Mouse (Mus musculus): Measurements from ENCODE around the gene Rrp9.

Gene Rrp9

DNA sequence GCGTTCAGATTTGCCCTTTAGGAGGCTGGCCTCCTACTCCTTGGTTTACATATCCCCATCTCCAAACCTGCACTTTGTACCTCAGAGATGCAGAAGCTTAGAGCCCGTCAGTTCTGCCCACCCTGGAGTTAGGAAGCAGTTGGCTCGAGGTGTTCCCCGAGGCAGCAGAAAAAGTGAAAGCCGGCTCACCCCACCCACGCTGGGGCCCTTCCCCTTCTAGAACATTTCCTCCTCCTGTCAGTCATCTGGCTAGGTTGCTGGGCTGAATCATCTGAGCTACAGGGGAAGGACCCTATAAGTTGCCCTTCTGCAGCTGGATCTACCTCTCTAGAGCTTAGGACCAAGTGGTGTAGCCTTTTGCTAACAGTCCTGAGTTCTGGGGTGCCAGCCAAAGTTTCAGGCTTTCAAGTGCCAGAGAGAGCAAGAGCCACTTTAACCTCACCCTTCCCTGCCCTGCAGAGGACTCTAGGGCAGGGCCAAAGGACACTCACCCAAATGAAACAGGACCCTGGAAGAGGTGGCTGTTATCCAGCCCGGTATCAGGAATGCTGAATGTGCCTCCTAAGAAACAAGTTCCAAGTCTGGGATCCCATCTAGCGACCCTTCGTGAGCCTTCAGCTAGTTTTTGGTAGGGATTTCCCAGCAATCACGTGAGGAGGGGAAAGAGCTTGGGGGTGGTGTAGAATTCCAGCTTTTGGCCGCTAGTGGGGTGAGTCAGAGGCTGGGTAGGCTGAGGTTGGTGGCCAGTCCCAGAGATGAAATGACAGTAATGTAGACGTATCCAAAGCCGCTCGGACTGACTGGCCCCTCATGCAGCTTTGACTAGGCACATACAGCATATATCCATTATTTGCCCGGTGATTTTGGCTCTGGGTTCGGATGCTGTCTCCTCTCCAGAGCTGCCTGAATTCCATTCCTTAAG is 500 bp downstream of the Rrp9 start:
- DNase-seq: peak; percentile 82

DNA sequence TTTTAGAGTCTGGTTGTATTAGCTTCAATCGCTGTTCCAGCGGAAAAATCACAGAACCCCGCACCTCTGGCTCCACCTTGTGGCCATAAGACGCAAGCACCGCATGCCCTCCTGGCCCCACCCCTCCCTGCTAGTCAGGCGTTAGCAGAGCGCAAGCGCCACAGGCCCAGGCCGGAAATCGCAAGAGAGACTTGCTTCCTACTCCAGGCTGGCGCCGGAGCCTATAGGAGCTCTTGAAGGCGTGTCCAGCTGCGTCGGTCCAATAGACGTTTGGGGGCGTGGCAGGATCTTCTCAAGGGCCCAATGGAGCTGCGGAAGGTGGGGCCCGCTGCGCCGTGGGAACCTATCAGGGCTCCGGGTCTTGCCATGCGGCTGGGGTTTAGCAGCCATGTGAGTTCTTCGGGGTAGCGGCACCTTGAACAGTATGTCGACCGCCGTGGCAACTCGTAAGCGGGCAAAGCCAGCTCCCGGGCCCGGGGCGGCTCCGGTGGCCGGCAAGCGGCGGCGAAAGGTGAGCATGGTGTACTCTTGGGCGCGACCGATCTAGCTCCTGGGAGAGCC is 1.2 kb downstream of the Rrp9 start, which contains the start of gene Parp3:
TSS of gene Parp3 (minus strand) at position 26 of the 561 bp plus-strand sequence.
- peak; percentile 98 for DNase-seq

DNA sequence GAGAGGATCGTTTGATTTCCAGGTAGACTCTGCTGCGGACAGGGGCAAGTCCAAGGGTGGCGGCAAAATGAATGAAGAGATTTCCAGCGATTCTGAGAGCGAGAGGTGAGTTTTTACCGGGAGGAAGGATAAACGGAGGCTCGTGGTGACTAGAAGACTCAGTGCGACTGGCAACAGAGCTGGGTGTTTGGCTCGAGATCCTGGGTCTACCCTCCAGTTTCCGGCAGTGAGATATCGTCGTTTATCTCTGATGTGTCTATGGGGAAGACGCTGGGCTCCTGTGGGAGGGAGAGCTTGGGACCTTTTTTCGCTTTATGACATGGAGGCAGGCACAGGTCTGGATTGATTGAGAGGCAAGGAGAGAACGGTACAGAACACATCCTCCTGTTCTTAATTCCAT is 1.9 kb downstream of the Rrp9 start:
- peak; percentile 9 for DNase-seq

DNA sequence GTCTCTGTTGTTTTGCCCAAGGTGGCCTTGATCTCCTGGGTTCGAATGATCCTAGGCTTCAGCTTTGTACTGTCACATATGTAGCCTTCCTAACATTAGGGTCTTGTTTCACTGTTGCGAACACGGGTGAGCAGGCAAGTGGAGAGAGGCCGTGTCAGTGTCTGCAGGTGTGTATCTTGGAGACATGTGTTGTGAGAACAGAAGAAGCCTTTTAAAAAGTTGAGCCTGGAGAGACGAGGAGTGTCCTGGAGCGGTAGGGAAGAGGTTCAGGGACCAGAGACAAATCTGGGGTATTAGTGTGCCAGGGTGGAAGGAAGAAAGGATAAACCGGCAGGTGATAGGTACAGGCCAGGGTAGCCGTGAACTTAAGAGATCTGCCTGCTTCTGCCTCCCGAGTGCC is 2.3 kb downstream of the Rrp9 start:
- peak; percentile 2 for DNase-seq

DNA sequence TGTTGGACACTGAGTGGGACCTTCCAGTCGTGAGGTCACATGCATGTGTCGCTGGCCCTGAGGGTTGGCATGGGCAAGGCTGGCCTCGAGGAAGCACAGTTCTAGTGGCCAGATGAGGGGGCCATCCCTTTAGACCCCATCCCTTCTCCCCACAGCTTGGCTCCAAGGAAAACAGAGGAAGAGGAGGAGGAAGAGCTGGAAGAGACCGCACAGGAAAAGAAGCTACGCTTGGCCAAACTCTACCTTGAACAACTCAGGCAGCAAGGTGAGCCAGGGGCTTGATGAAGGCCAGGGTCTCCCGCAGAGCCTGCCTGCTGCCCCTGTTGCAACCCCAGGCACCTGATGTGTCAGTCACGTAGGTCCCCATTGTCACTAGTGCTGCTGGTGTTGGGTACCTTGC is 4.8 kb downstream of the Rrp9 start:
- DNase-seq: no peak

DNA sequence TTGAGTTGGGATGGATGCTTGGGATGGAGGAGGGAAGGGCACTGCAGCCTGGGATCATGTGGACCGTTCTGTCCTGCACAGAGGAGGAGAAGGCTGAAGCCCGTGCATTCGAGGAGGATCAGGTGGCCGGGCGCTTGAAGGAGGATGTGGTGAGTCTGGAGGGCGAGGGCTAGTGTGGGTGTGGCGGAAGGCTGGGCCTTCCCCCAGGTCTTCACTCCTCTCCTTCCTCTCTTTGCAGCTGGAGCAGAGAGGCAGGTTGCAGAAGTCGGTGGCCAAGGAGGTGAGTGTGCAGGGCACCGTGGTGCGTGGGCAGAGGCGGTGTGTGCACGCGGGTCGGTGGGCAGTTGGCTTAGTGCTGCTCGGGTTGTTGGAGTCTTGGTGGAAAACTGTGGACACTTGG is 5.3 kb downstream of the Rrp9 start:
- DNase-seq: peak; percentile 3

DNA sequence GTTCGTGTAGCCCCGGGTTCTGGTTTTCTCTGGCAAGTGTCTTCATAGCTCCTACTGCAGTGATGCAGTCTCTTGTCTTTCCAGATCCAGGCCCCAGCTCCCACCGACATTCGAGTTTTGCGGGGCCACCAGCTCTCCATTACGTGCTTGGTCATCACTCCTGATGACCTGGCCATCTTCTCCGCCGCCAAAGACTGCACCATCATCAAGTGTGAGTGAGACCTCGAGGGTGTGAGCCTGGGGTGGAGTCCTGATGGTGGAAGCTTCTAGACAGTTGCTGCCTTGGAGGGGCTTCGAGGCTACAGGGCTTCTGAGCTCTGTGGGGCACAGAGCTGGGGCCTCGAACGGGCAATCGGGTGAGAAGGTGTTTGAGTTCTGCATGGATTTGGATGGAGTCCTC is 5.9 kb downstream of the Rrp9 start:
- peak; percentile 2 for DNase-seq

DNA sequence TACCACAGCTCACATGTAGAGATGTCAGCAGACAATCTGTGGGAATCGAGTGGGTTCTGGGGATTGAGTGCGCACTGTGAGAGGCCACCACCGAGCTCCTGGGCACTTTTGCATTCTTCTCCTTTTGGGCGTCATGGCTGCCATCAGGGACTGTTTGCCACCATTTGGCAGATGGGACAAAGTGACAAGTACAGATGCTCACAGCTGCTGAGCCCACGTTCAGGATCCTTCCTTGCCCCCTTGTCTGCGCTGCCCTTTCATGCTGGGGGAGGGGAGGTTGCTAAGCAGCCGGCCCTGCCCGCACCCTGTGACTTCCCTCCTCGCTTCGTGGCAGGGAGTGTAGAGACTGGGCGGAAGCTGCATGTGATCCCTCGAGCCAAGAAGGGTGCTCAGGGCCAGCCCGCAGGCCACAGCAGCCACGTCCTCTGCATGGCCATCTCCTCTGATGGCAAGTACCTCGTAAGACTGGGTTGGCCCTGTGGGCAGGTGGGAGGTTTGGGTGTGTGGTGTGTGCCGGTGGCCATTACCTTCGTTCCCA is 6.9 kb downstream of the Rrp9 start:
- DNase-seq: peak; percentile 3

DNA sequence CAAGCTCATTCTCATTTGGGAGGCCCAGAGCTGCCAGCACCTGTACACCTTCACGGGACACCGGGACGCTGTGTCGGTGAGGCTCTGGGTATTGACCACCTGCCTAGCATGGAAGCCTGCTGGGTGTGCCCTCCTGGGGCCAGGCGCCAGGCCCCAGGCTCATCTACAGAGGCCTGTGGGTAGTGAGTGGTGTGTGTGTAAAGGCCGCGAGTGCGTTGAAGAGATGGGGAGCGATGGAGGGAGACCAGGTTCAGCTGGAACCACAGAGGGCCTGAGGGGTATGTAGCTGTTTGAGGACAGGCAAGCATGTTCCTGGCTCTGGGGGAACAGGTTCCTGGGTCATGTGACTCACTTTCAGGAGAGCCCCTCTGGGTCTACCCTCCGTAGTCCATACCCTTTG is 7.4 kb downstream of the Rrp9 start:
- no peak for DNase-seq

DNA sequence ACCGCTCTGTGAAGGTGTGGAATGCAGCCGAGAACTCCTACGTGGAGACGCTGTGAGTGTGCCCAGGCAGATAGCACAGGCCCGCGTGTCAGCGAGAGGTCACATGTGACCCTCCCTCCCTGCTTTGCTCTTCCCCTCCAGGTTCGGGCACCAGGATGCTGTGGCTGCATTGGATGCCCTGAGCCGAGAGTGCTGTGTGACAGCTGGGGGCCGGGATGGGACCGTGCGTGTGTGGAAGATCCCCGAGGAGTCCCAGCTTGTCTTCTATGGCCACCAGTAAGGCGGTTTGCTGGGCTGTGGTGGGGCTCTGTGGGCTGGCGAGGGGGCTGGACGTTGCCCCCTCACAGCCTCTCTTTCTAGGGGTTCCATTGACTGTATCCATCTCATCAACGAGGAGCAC is 7.8 kb downstream of the Rrp9 start:
- DNase-seq: peak; percentile 2

DNA sequence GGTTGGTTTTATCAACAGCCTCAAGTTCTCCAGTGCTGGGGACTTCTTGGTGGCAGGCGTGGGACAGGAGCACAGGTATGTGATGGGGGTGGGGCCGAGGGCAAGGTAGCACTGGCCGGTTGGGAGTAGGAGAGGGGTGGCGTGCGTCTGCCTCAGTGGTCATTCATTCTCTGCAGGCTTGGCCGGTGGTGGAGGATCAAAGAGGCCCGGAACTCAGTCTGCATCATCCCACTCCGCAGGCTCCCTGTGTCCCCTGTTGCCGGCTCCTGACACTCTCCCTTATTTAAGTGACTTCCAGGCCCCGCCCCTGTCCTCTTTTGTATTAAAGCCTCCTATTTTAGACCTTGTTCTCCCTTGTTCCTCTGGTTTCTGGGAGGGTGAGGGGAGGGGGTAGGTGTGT is 9.3 kb downstream of the Rrp9 start:
- DNase-seq: peak; percentile 1

DNA sequence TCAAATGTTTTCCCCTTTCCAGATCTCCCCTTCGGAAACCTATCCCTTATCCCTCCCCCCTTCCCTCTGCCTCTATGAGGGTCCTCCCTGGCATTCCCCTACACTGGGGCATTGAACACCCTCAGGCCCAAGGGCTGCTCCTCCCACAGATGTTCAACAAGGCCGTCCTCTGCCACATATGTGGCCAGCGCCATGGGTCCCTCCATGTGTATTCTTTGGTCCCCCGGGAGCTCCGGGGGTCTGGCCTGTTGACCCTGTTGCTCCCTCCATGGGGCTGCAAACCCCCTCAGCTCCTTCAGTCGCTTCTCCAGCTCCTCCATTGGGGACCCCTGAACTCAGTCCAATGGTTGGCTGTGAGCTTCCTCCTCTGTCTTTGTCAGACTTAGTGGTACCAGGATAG is 11.8 kb downstream of the Rrp9 start:
- DNase-seq: peak; percentile 1

DNA sequence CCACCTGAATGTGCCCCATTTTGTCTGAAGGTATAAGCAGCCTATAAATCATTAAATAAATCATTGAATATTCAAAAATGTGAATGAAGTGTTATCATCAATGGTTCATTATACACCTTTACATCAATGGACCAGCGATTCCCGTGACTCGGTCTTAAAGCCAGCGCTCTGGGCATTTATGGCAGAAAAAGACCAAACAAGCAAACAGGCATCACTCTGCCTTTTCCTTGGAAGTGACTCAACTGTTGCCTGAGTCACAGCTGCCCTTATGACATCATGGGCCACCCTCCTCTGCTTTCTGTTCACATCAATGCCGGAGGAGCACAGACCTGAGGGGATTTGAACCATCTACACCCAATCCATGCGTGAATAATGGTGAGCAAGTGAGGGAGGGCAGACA is 23.9 kb downstream of the Rrp9 start, which contains the start of gene Iqcf1:
TSS of gene Iqcf1 (plus strand) at position 301 of the 400 bp plus-strand sequence.
- DNase-seq: no peak

DNA sequence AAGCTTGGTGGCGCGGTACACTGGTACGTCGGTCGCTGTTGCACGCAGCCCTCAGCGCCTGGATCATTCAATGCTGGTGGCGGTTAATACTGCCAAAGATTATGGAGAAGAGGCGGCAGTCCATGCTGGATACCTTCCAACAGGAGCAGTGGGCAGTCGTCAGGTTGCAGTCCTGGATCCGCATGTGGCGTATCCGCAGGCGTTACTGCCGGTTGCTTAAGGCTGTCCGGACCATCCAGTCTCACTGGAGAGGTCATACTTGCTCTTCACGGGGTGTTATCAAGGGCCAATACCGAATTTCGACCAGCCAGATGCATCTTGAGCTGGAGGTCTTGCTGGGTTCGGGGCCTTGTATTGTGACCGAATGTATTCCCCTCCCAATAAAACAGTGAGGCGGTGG is 26.1 kb downstream of the Rrp9 start:
- DNase-seq: no peak

DNA sequence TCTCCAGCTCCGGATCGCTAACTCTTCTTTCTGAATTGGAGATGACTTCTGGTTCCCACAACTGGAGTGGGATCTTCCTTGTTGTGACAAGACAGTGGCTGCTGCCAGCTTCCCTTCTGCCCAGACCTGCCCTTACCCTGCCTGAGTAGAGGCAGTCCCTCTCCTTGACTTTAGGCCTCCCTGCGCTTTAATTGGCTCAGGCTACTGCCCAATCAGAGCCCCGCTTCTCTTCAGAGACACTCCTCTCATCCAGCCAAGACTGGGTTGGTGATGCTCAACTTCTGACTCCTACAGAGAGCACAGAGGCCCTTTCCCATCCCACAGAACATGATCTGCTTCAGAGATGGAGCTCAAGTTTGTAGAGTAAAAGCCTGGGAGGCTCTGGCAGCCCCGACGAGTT is 28.5 kb downstream of the Rrp9 start:
- no peak for DNase-seq

DNA sequence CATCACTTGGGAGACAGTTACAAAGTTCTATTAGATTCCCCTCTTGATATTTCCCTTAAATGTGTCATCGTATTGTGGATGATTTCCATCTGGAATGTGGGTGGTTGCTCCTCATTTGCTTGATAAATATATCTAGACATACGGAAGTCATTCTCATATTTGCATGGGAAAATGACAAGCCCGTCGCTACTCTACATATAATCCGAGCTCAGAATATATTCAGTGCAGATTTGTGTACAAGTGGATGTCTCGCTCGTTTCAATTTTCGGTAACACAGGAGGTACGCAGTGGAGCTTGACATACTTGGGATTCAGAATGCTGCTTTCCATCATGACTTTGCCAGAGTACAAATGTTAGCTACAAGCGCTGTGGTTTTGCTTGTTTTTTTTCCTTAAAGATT is 33.6 kb downstream of the Rrp9 start:
- no peak for DNase-seq

DNA sequence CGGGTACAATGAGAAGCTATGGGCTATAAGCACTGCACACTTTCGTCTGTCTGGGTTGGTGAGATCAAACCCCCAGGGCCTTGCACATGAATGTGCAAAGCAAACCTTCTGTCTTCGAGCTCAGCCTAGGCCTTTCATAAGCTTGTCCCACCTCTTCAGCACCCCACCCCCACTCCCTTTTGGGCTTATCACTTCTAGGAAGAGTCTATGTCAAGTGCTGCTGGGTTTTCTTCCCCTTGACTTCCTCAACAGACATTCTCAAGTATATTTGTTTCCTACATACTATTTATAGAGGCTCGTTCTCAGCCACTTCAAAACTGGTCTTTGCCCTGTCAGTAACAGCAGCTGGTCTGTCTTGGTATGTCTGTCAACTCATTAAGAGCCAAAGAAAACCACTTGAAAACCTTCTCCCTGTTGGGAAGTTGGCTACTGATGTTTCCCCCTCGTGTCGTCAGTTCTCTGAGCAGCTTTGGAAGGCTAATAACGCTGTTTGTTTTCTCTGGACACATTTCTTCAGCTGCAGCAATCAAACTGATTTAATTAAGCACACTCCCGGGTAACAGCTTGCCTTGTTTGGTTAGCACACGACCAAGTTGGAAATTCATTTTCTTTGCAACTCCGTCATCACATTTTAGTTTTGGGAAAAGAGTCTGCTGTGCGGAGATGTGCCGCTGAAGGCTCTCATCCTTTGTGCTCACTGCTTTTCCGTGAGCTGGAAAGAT is 37.1 kb downstream of the Rrp9 start:
- no peak for DNase-seq

DNA sequence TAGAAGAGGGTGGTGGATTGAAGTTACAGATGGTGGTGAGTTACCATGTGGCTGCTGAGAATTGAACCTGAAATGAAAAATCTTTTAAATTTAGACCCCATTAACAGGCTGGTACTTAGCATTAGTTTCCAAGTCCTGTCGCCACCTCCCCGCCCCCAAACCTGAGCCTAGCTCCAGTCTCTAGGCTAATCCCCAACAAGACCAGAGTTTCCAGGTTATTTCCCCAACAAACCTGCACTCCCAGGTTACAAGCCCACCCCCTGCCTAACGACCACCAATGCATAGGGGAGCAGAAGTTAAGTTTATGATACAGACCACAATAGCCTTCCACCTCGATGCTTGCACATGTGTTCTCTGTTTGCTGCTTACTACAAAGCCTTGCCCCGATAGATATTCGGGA is 37.8 kb downstream of the Rrp9 start:
- no peak for DNase-seq

DNA sequence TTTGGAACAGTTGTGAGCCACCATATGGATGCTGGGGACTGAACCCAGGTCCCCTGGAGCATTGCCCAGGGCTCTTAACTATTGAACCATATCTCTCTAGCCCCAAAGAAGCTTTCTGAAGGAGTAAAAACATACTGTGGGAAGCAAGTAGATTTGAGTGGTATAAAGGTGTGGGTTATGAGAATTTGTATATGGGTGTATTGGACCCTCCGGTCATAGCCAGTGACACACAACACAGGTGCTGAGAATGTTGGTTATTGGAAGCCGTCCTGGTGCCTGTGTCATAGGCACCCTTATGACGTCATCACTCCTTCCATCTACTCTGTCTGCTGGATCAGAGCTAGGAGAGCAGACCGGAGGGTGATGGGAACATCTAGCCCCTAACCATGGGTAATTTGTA is 38.5 kb downstream of the Rrp9 start, which contains the start of gene Iqcf5:
TSS of gene Iqcf5 (plus strand) at position 301 of the 400 bp plus-strand sequence.
- DNase-seq: no peak

DNA sequence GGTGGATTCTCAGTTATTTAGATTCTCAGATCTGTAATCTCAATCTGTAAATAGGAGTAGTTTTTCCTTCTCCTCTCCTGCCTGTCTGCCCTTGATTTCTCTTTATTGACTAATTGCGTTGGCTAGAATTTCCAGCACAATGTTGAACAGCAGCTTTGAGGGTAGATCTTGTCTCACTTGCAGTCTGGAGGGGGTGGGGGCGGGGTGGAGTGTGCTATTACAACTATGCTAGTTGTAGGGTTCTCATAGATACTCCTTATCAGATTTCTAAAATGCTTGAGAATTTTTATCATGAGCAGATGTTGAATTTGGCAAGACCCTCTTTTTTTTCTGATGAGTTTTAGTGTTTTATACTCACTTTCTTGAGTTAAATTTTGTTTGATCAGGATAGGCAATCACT is 43.7 kb downstream of the Rrp9 start:
- DNase-seq: no peak

DNA sequence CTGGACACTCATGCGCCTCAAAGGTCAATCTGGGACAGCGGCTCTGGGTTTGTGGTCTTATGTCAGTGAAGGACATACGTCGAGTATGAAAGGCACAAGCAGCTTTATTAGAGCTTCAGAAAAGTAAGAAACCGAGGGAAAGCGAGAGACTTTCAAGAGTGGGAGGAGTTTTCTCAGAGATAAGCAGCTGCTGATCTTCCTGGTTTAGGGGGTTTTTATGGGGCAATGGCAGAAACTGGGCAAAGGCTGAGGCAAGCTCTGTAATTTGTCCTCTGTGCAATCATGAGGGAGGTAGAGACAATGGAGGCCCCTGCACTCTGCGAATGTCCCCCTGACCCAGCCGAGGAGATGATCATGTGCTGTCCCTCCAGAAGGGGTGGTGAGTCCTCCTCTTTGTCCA is 44.1 kb downstream of the Rrp9 start:
- DNase-seq: no peak

DNA sequence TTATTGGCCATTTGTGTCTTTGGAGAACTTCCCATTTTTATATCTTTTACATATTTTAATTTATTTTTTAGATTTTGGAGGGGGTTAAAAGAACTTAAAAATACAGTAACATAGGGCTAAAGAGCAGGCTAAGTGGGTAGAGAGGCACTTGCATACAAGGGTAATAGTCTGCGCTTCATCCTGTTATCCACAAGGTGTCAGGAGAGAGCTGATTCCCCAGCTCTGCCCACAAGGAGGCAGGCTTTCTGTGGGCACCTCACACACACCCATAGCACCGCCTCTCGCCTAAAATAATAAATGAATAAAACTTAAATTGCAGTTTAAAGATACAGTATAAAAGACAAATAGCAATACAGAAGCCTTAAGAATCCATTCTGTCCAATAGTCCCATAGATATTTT is 56.1 kb downstream of the Rrp9 start:
- DNase-seq: peak; percentile 27

DNA sequence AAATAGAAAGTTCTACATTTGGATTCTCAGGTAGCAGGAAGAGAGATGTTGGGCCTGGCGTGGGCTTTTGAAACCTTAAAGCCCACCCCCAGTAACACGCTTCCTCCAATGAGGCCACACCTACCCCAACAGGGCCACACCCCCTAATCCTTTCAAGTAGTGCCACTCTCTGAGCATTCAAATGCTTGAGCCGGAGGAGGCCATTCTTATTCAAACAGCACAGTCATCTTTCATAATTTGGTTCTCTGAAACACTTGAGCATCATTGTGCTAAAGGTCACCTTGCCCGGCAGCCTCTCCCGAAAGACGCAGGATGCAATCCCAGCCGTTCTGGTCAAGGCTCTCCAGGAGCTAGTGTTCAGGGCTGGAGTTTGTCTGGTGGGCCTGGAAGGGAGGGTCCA is 58.5 kb downstream of the Rrp9 start:
- no peak for DNase-seq
